Mouse (Mus musculus): ENCODE measurements around the gene Cacfd1. TPM values are rescaled to one million over a fixed set of nuclear protein-coding genes. Genes with fewer than 3 reads are reported as not detected.

Cacfd1 gene
- polyA plus RNA-seq, 1 experiment from 2014 or later: 130 TPM

DNA sequence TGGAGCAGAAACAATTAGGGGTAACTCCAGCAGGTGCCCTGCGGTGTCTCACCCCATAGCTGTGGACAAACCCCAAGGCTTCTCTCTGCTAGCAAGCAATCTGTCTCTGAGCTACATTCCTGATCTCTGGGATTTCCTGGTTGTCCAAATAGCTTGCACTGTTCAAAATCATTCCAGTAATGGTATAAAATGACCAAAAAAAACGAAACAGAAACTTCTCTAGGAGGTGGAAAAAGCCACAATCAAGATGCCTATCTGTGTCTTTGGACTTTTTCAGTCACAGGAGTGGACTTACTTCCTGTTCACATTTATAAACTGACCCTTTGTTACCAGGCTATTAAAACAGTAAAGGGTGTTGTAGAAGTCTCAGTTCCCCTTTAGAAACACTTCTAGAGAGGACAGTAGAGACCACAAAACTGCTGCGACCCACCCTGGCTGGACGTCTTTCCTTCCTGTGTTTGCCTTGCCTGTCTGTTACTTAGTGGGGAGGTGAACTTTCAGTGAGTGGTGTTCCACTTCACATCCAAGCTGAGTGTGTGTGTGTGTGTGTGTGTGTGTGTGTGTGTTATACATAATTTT, 18.8 kb downstream of the Cacfd1 start:
- no peak overlapping the region for H3K9ac ChIP-seq
- ATAC-seq (ENCODE audit: low FRiP score, low read depth): no peak
- H3K4me1 ChIP-seq: peaks cover 12% of the 10 kb centered on the region; the same call in 1 of the 2 replicates
- H3K27ac ChIP-seq: no peak overlapping the region
- H3K4me2 ChIP-seq (replicated peaks): peak overlapping the region; percentile 57
- no peaks in the 10 kb centered on the region for H3K9me3 ChIP-seq
- 70% methylated on average over 4 of the region's 4 CpGs for whole genome bisulfite sequencing
- no peaks in the 10 kb centered on the region for H3K36me3 ChIP-seq
- no peak overlapping the region for H3K4me3 ChIP-seq
- H3K27me3 ChIP-seq (replicated peaks): no peaks in the 10 kb centered on the region

DNA sequence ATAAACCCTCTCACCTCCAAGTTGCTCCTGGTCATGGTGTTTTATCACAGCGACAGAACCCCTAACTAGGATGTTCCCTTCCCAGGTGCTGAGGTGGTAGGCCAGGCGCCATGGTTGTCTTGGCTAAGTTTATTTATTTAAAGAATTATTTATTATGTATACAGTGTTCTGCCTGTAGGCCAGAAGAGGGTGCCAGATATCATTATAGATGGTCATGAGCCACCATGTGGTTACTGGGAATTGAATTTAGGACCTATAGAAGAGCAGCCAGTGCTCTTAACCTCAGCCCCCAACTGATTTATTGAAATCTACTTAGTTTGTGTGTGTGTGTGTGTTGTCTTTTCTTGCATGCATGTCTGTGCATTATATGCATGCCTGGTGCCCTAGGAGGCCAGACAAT, 22.6 kb downstream of the Cacfd1 start:
- H3K9me3 ChIP-seq: no peaks in the 10 kb centered on the region
- H3K4me3 ChIP-seq: no peak overlapping the region
- WGBS: 83% methylated on average over 2 of the region's 2 CpGs
- no peaks in the 10 kb centered on the region for H3K27me3 ChIP-seq (replicated peaks)
- H3K27ac ChIP-seq: no peak overlapping the region
- H3K4me1 ChIP-seq: peaks cover 9% of the 10 kb centered on the region; the same call in 1 of the 2 replicates
- no peaks in the 10 kb centered on the region for H3K36me3 ChIP-seq
- no peak overlapping the region for H3K9ac ChIP-seq
- no peak for ATAC-seq (ENCODE audit: low FRiP score, low read depth)
- H3K4me2 ChIP-seq (replicated peaks): no peak overlapping the region

DNA sequence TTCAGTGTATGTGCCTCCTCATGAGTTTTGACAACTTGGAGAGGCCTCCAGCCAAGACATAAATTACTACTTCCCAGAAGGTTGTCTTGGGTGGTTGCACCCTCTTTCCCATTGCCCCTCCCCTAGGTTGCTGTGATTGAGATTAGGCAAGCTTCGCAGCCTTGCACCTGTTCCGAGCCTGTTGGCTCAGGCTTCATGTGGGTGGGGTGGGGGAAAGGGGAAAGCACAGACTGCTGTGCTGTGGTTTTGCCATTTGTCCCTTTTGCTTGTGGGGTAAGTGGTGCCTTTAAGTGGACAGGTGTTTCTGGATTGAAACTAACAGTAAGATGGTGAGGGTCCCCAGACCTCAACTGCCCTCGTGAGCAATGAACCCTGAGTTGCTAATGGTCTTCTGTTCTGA, 26.3 kb downstream of the Cacfd1 start:
- H3K4me1 ChIP-seq: no peaks in the 10 kb centered on the region
- H3K9me3 ChIP-seq: no peaks in the 10 kb centered on the region
- H3K27ac ChIP-seq: no peak overlapping the region
- no peak overlapping the region for H3K9ac ChIP-seq
- no peak for ATAC-seq (ENCODE audit: low FRiP score, low read depth)
- H3K4me2 ChIP-seq (replicated peaks): no peak overlapping the region
- no peak overlapping the region for H3K4me3 ChIP-seq
- 78% methylated on average over 3 of the region's 3 CpGs for WGBS
- no peaks in the 10 kb centered on the region for H3K27me3 ChIP-seq (replicated peaks)
- no peaks in the 10 kb centered on the region for H3K36me3 ChIP-seq

DNA sequence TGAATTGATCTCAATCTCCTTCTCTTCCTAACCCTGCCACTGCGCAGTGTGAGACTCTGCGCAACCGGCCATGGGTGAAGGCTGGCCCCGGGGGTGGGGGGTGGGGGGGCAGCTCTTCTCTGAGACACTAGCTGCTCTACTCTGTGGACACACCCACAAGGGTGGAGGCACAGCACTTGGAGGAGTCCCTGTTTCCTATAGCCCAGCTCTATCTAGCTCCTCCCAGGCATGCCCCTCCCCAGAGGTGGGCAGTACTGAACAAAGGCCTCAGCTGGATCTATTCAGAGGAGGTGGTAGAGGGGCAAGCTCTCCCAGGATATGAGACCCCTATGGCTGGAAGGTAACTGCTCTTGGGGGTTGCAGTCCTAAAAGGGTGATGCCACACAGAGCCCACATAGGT, 27.3 kb downstream of the Cacfd1 start:
- Histone ChIP-seq H3K9ac (no peak overlapping the region), H3K36me3 (no peaks in the 10 kb centered on the region), H3K9me3 (no peaks in the 10 kb centered on the region), H3K4me3 (no peak overlapping the region), H3K4me2 (replicated peaks) (no peak overlapping the region), H3K4me1 (no peaks in the 10 kb centered on the region), H3K27me3 (replicated peaks) (no peaks in the 10 kb centered on the region), H3K27ac (no peak overlapping the region)
- WGBS: 69% methylated on average over 4 of the region's 4 CpGs
- ATAC-seq (ENCODE audit: low FRiP score, low read depth): no peak

DNA sequence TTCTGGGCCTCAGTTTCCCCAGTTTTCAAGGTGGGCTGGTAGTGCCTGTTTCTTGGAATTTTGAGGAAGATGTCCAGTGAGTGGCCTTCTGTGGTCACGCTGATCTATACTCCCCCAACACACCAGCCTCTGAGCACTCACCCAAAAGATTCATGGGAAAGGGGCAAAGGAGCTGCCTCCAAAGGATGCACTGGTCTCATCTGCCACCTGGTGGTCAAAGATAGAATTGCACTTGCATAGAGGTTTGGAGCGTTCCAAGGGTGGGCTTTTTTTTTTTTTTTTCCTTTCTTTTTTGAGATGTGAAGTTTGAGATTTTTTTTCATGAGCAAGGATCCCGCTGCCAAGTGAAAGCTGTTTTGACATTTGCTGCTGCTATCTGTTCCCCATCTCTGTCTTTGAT, 28.9 kb downstream of the Cacfd1 start:
- H3K4me2 ChIP-seq (replicated peaks): no peak overlapping the region
- no peaks in the 10 kb centered on the region for H3K27me3 ChIP-seq (replicated peaks)
- H3K4me1 ChIP-seq: no peaks in the 10 kb centered on the region
- H3K9me3 ChIP-seq: no peaks in the 10 kb centered on the region
- no peaks in the 10 kb centered on the region for H3K36me3 ChIP-seq
- no peak overlapping the region for H3K9ac ChIP-seq
- H3K4me3 ChIP-seq: no peak overlapping the region
- WGBS: 3% methylated on average over 3 of the region's 3 CpGs
- ATAC-seq (ENCODE audit: low FRiP score, low read depth): 0 out of 2 replicates have a peak, but pooled peaks have one; percentile 21
- H3K27ac ChIP-seq: no peak overlapping the region

DNA sequence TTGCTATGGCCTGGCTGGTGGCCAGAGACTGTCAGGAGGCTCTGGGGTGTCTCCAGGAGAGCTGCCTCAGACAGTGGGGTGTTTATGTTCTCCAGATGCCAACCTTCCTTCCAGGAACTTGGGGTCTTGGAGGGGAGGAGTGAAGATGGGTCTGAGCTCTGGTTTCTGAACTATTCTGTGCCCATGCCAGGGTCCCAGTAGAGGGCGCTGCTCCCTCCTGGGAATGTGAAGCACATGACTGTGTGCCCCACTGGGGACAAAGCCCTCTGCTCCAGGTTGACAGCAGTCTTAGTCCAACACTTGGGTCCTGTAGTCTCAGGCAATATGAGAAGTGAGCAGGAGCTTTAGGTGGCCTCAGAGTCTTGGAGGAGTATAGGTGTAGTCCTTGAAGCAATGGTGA, 29.6 kb downstream of the Cacfd1 start:
- no peaks in the 10 kb centered on the region for H3K9me3 ChIP-seq
- no peaks in the 10 kb centered on the region; the same call in 1 of the 2 replicates for H3K27me3 ChIP-seq (replicated peaks)
- no peak overlapping the region for H3K4me2 ChIP-seq (replicated peaks)
- no peak overlapping the region for H3K4me3 ChIP-seq
- H3K27ac ChIP-seq: no peak overlapping the region
- no peak overlapping the region for H3K9ac ChIP-seq
- no peaks in the 10 kb centered on the region for H3K4me1 ChIP-seq
- ATAC-seq (ENCODE audit: low FRiP score, low read depth): no peak
- H3K36me3 ChIP-seq: no peaks in the 10 kb centered on the region
- WGBS: 13% methylated on average over 1 of the region's 1 CpGs

DNA sequence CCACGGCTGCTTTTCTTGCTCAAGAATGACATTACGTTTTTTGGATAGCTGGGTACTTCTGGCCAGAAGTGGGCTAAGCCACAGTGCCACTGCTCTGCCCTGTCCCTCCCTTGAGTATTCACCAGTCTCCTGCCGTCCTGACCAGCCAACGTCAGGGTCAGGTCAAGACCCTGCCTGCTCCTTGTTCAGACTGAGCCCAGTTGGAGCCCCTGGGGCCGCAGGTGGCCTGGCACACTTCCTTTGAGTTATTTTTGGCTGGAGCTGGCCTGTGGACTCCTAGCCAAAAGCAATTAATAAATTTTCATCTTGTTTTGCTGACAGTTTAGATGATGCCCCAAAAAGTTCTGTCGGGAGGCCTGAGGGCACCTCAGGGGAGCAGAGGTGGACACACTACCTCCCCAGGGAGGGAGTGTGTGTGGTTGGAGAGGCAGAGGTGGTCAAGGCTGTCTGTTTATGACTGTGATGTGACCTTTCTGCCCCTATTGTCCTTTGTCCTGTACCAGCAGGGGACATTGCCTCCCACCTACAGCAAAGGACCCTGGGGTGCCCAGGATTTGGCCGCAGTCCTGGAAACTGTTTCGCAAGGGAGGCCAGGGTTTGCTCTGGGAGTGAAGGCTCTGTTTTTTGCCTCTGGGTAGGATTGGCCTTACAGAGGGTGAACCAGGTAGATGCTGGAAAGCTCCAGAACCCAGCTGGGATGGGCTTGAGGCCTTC, 32.6 kb downstream of the Cacfd1 start:
- ATAC-seq (ENCODE audit: low FRiP score, low read depth): no peak
- Histone ChIP-seq H3K27ac (no peak overlapping the region), H3K4me1 (no peaks in the 10 kb centered on the region), H3K9ac (no peak overlapping the region), H3K4me3 (no peak overlapping the region), H3K4me2 (replicated peaks) (no peak overlapping the region), H3K36me3 (no peaks in the 10 kb centered on the region), H3K9me3 (no peaks in the 10 kb centered on the region), H3K27me3 (replicated peaks) (peaks cover 4% of the 10 kb centered on the region; the same call in 1 of the 2 replicates)
- WGBS: 74% methylated on average over 8 of the region's 8 CpGs

DNA sequence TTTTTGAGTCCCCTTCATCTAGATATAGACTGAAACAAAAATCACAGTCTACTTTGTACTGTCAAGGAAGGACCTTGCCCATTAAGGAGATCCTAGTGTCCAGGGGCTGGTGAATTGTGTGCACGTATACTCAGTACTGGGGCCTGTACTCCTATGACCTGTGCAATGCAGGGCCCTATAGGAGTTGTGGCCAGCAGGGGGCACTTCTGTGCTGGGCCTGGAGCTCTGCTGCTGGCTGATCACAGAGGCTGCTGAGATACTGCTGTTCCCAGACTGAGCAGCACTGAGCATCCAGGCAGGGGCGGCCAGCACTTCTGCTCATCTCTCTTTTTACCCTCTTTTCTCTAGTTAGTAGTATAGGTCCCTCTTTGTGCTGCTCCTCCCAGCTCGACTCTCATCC, 33.7 kb downstream of the Cacfd1 start:
- 27% methylated on average over 3 of the region's 3 CpGs for WGBS

DNA sequence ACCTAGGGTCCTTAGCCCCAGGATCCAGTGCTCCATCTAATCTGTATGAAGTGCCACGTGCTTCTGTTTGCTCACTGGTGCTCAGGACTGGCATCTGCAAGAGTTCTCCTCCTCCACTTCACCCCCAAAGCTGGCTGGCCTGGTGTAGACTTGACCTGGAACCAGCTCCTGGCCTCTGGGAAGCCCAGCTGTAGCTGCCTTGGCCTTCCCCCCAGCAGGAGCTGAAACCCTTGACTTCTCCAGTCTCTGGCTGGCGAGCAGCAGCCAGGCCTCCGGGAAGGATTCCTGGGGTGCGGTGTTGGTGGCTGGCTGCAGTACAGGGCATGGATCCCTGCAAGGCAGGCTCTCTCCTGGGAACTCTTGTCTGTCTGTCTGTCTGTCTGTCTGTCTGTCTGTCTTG, 34.4 kb downstream of the Cacfd1 start:
- no peaks in the 10 kb centered on the region for H3K9me3 ChIP-seq
- H3K4me1 ChIP-seq: no peaks in the 10 kb centered on the region
- H3K9ac ChIP-seq: no peak overlapping the region
- H3K36me3 ChIP-seq: no peaks in the 10 kb centered on the region
- no peak overlapping the region for H3K4me2 ChIP-seq (replicated peaks)
- no peak for ATAC-seq (ENCODE audit: low FRiP score, low read depth)
- WGBS: 74% methylated on average over 4 of the region's 4 CpGs
- no peak overlapping the region for H3K27ac ChIP-seq
- H3K27me3 ChIP-seq (replicated peaks): peaks cover 4% of the 10 kb centered on the region; the same call in 1 of the 2 replicates
- H3K4me3 ChIP-seq: no peak overlapping the region

More for the DNA sequence above, 33.7 kb downstream of the Cacfd1 start:
- Histone ChIP-seq H3K4me1 (no peaks in the 10 kb centered on the region), H3K9ac (no peak overlapping the region), H3K36me3 (no peaks in the 10 kb centered on the region), H3K27ac (no peak overlapping the region), H3K4me2 (replicated peaks) (no peak overlapping the region), H3K4me3 (no peak overlapping the region), H3K27me3 (replicated peaks) (peaks cover 4% of the 10 kb centered on the region; the same call in 1 of the 2 replicates), H3K9me3 (no peaks in the 10 kb centered on the region)
- ATAC-seq (ENCODE audit: low FRiP score, low read depth): peak; percentile 81; the same call in 1 of the 2 replicates

DNA sequence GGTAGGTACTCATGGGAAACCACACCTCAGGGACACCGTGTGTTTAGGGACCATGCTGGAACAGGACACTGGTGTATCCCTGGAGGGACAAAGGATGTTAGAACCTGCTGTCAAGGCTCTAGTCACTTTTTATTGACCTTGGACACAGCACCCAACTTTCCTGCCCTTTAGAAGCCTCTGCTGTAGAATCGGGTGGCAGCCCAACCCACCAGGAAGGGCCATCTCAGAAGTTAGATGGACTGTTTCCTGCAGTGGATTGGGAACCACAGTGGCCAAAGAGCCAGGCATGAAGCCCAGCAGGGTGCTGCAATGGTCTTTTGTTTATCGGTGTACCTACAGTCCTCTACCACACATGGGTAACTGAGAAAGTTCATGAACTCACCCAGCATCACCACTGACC, 34.9 kb downstream of the Cacfd1 start:
- H3K9ac ChIP-seq: no peak overlapping the region
- no peak overlapping the region for H3K27ac ChIP-seq
- H3K27me3 ChIP-seq (replicated peaks): peaks cover 4% of the 10 kb centered on the region; the same call in 1 of the 2 replicates
- no peaks in the 10 kb centered on the region for H3K9me3 ChIP-seq
- 76% methylated on average over 3 of the region's 3 CpGs for WGBS
- no peaks in the 10 kb centered on the region for H3K4me1 ChIP-seq
- no peak overlapping the region for H3K4me3 ChIP-seq
- H3K36me3 ChIP-seq: no peaks in the 10 kb centered on the region
- ATAC-seq (ENCODE audit: low FRiP score, low read depth): no peak
- no peak overlapping the region for H3K4me2 ChIP-seq (replicated peaks)

DNA sequence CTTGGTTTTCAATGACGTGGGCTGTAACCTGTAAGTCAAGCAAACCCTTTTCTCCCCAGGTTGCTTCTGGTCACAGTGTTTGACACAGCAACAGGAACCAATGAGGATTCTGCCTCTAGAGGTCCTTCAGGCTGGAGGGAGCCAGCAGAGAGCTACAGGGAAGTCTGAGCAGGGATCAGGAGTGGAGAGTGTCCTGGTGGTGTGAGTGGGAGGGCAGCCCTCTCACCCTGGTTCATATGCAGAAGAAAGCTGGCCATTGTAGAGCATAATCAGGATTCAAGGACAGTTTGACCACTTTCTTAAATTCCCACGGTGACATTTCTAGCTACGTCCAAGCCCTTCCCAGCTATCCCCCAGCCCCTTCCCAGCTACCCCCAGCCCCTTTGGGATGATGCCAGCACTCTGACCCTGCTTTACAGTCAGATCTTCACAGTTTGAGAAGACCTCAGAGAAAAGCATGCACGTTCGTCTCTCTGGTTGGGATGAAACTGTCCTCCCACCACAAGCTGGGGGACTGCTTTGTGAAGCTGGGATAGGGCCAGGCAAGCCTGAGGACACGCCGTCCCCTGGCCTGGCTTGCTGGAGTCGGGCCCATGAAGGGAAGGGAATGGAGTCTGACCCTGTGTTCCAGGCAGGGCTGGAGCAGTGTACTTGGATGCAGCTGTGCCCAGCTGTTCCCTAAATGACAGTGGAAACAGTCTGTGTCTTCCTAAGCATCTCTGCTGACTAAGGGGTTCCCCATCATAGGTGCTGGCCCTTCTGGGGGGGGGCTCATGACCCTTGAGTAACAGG, 36.4 kb downstream of the Cacfd1 start:
- Histone ChIP-seq H3K9ac (no peak overlapping the region), H3K9me3 (no peaks in the 10 kb centered on the region), H3K4me1 (no peaks in the 10 kb centered on the region), H3K4me2 (replicated peaks) (no peak overlapping the region), H3K27ac (no peak overlapping the region), H3K27me3 (replicated peaks) (peaks cover 4% of the 10 kb centered on the region; the same call in 1 of the 2 replicates), H3K4me3 (no peak overlapping the region), H3K36me3 (no peaks in the 10 kb centered on the region)
- 72% methylated on average over 8 of the region's 8 CpGs for WGBS
- ATAC-seq (ENCODE audit: low FRiP score, low read depth): no peak

DNA sequence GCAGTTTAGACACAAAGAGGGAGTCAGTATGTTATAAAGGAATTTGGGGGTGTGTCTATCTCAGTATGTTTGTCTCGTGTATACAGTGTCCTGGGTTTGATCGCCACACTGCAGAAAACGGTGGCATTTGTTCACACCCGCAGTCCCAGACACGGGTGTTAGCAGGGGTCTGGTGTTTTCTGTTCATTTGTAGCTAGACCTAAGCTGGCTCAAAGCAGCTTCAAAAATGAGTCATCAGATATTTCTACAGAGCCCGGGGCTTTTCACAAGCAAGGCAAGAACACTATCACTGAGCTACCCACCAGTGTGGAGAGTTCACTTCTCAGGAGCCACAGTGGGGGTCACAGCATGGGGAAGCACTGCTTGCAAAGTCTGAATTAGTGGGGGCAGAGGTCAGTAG, 39.7 kb downstream of the Cacfd1 start:
- H3K27me3 ChIP-seq (replicated peaks): 0 out of 2 replicates have a peak, but pooled peaks cover 4% of the 10 kb centered on the region
- ATAC-seq (ENCODE audit: low FRiP score, low read depth): no peak
- no peak overlapping the region for H3K4me2 ChIP-seq (replicated peaks)
- H3K36me3 ChIP-seq: no peaks in the 10 kb centered on the region
- no peak overlapping the region for H3K9ac ChIP-seq
- H3K9me3 ChIP-seq: no peaks in the 10 kb centered on the region
- no peak overlapping the region for H3K27ac ChIP-seq
- H3K4me1 ChIP-seq: no peaks in the 10 kb centered on the region
- WGBS: 51% methylated on average over 6 of the region's 6 CpGs
- no peak overlapping the region for H3K4me3 ChIP-seq

All from neural tube, embryonic 12.5 days (tissue).